Mouse (Mus musculus): Measurements from ENCODE around the gene I0C0044D17Rik.

- TF ChIP-seq CTCF (IDR thresholded peaks at IDR 0.05; ENCODE audit: low read depth, low read length) (no peak), GATA2 (IDR thresholded peaks at IDR 0.05; ENCODE audit: borderline replicate concordance, low read depth, low read length) (no peak)
Measured at GRCm38 (mm10) chr4:98786281-98786680, 37.4 kb downstream of the I0C0044D17Rik start.
